Mouse (Mus musculus): ENCODE results near the gene Rtel1.

DNA sequence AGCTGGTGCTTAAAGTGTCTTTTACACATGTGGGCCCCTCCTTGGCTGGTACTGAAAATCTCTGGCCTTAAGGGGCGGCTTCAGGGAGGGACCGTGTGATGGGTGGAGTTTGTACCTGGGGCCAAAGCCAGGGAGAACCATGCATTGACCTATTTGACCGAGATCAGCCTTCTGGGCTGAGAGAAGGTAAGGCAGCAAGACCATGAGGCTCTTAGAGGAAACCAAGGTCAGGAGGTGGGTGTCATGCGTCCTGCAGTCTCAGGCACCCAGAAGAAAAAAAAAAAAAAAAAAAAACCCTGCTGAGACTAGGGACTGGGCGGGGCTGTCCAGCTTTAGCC is 6.6 kb upstream of the Rtel1 start:
- no peak for TF ChIP-seq CTCF (IDR thresholded peaks at IDR 0.05; ENCODE audit: low read depth)
- no peak for TF ChIP-seq EP300 (optimal IDR thresholded peaks at IDR 0.05)

All from stomach, postnatal 0 days (tissue).